Mouse (Mus musculus) gastrocnemius, postnatal 25 days (tissue): ENCODE measurements around the gene Alyref. TPM values are rescaled to one million over a fixed set of nuclear protein-coding genes. Genes with fewer than 3 reads are reported as not detected.

Experiments used
- DNase-seq: peaks from one replicate; pipeline ENCODE4 v3.0.0; 2022
- long read RNA-seq, 2 experiments: library from polyadenylated mRNA; stranded (forward); transcript quantifications; one replicate each; pipeline ENCODE4 v2.0.0; 2021
- total RNA-seq, 2 experiments: library from RNA; stranded (reverse); gene quantifications; 1 replicate in 1 of 2; 2 replicates in 1 of 2; pipeline ENCODE4 v1.2.3; 2021

The Alyref gene
- total RNA-seq, result 10 to 100 TPM; 39.1 to 40.5 TPM
- long read RNA-seq, experiment 1, transcript Alyref-201 (6 exons, 3,527 nt), result major isoform, 76 of 82 reads
- long read RNA-seq, experiment 1, partial matches to known transcripts, result 1 of 82 reads
- long read RNA-seq, experiment 1, other reads (novel, unspliced or antisense), result 5 of 82 reads
- long read RNA-seq, experiment 2, transcript Alyref-201 (6 exons, 3,527 nt), result major isoform, 73 of 77 reads
- long read RNA-seq, experiment 2, partial matches to known transcripts, result 1 of 77 reads
- long read RNA-seq, experiment 2, other reads (novel, unspliced or antisense), result 3 of 77 reads

DNA sequence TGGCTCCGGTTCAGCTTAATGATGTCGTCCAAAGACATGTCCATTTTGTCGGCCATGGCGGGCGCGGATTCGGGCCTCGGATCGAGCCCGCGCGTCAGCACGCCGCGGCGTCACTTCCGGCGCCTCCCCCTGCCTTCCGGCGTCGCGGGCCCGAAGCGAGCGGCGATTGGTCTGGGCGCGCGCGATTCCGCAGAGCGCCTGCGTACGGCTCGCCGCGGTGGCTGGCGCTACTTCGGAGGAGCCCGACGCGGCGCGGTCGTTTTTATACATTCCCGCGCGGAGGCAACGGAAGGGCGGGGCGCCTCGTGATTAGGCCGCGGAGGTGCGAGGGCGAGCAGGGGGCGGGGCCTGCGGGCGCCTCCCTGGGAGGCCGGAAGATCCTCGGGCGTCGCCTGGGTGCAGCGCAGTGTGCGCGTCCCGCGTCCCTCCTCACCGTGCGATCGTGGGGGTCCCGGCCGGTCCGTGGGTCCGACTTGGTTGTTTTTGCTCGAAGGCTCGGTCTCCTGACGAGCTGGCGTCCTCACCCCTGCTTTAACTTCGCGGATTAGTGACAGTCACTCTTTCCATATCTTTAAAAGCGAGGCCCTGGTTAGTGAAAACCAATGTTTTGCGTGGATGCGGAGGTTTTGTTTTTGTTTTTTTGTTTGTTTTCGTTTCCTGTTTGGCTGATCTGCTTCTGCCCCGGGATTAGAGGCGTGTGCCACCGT is at the start of gene Alyref, which contains the start of gene Anapc11:
Alyref (minus strand) TSS at position 83 of the 707 bp plus-strand sequence.
Anapc11 (plus strand) TSS at position 139 of the 707 bp plus-strand sequence.
- peak; percentile 94 for DNase-seq

- DNase-seq, result peak; percentile 9
Measured at GRCm38 (mm10) chr11:120647047-120647830, 49.1 kb upstream of the Alyref start.

DNA sequence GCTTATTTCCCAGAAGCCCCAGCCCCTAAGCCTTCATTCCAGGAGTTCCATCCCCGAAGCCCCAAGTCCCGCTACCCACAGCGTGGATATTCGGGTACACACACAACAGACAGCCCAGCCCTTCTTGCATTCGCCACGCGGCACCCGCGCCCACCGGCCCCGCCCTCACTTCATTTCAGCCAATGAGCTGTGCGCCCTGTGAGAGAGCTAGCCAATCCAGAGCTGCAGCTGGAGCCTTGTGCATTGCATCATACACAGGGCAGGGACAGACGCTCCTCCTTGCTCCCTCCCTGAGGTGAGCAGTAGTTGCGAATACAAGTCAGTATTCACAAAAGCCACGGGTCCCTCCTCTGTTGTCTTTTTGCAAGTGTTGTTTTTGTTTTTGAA is 45.4 kb upstream of the Alyref start, which contains the start of gene Pycr1:
Pycr1 (minus strand) TSS at position 169 of the 387 bp plus-strand sequence.
- DNase-seq, result peak; percentile 95

DNA sequence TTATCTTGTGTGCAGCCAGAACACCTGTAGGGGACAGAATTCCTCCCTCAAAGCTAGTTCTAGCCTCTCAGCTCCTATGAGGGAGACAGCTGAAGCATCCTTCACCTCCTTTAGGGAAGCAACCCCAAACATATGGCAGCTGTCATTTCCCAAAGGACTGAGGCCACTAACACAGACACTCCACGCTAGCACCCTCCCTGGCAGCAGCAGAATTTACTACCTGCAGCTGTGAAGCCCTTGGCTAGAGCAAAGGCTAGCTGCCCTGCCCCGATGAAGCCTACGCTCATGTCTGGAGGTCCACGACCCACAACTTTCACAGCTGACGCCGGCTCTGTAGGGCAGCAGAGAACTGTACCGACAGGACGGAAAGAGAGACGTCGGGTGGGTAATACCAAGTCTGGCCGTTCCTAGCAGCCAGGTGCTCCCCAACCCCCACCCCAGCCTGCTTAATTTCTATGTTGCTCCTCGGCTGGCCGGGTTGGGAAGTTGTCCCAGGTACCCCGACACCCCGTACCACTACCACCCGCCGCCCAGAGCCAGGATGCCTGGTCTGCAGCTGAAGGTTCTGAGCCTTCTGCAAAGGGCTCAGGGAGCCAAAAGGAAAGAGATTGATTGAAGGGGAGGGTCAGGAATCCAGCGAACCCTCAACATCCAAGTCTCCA is 44.9 kb upstream of the Alyref start:
- DNase-seq, result no peak

GRCm38 (mm10) chr11:120641869-120642268 is 43.7 kb upstream of the Alyref start:
- DNase-seq, result no peak

DNA sequence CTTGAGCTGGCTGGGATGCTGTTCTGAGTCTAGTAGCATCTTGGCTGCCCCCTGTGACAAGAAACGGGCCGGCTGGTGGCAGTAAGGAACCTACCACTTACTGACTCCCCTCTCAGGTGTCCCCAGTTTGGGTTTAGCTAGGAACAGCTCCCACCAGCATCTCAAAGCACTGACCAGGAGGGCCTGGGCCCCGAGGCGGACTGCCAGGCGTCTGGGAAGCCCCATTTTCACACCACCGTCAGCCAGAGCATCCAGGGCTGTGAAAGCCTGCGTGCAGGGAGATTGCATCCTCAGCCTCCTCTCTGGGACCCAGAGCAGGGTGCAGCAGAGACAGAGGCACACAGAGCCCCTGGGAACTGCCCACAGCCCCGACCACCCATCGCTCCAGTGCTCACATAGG is 43.1 kb upstream of the Alyref start:
- DNase-seq, result no peak

- no peak for DNase-seq
Measured at GRCm38 (mm10) chr11:120634810-120635209, 36.6 kb upstream of the Alyref start.

DNA sequence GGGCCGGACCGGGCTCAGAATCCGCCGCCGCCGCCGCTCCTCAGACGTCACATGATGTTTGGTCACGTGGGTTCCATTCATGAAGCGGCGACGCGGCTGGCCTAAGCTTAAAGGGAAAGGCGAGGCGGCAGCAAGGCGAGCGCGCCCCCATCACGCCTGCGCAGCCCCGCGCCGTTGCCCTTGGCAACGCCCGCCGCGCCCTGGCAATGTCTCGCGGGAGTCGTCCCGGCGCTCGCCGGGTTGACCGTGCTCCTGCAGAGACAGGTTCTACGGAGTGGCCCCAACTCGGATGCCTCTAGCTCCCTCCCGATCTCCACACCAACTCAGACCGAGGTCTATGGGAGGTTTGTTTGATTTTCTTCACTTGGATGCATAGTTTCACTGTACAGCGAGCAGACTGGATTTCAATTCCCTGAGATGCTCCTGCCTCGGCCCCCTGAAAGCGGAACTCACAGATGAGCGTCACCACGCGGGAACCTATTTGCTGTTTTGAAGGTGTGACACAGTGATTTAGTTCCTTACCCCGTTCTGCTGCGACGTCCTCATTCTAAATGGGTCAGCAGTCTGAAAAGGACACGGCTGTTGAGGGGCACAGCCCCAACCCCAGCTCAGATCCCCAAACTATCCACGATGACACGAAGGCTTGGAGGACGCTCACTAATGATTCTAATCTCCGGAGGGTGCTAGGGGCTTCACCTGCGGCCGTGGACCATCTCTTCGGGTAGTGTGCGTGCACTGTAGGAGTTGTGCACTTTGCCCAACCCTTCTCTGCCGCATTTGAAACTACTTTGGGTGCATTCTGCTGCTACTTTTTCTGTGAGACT is 35.6 kb upstream of the Alyref start, which contains the start of gene Mafg:
Mafg (minus strand) TSS at position 81 of the 824 bp plus-strand sequence.
- peak; percentile 94 for DNase-seq

DNA sequence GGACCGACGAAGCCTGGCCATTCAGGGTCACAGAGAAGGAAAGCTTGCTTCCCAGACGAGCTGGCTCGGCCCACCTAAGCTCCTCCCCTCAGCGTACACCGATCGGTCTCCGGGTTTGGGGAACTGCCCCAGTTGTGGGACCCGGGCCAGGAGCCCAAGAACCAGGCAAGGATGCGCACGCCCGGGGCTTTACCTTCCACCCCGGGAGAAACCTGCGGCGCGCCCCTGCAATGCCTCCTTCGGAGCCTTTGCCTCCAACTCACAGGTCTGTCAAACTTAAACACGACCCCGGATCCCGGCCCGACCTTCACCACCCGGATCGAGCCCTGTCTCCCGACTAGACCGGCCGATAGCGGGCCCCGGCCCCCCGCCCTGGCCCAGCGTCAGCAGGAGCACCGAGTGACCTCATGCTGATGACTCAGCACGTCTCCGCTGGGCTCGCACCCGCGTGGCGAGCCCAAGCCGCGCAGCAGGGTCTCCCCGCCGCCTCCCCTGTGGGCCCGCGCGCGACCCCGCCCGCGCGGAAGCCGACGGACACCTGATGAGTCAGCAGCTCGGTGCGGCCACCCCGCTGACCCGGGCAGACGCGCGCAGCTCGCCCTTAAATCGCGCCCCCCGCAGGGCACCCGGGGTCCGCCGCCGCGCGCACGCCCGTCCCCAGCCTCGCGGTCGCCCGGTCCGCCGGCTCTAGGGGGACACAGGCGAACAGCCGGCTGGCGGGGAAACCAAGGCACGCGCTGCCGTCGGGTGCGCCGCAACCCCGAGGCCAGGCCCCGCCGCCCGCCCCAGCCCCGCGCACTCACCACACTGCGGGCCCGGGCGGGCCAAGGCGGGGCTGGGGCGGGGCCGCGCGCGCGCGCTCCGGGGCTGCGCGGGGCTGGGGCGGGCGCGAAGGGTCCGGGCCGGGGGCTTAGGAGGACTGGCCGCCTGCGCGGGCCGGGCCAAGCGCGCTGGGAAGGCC is 34.7 kb upstream of the Alyref start:
- DNase-seq, result peak; percentile 79

DNA sequence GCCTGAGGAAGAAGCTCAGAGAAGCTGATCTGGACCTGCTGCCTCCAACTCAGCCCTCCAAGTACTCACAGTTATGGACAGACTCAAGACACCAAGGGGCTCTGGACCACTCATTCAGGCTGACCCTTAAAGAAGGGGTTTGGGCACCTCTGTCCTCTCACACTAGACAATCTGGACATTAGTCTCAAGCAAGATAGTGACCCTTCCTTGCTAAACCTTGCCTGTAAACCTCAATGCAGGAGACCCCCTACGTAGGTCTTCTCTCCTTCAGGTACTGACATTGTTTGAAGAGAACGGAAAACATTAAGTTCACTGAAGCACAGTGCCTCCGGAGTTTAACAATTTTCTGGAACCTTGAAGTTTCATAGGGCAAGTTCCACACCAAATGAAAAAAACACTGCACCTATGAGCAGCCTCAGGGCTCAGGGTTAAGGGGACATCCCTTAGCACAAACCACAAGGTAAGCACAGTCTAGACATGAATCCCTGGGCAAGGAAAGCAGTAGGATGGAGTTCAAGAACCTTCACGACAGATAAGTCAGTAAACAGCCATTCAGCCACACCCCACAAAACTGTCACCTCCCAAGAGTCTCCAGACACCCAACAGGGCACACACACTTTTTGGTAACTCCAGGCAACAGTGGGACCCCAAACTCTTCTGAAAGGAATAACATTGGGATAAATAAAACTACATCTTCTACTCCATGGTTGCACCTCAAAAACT is 33.7 kb upstream of the Alyref start:
- DNase-seq, result no peak

DNA sequence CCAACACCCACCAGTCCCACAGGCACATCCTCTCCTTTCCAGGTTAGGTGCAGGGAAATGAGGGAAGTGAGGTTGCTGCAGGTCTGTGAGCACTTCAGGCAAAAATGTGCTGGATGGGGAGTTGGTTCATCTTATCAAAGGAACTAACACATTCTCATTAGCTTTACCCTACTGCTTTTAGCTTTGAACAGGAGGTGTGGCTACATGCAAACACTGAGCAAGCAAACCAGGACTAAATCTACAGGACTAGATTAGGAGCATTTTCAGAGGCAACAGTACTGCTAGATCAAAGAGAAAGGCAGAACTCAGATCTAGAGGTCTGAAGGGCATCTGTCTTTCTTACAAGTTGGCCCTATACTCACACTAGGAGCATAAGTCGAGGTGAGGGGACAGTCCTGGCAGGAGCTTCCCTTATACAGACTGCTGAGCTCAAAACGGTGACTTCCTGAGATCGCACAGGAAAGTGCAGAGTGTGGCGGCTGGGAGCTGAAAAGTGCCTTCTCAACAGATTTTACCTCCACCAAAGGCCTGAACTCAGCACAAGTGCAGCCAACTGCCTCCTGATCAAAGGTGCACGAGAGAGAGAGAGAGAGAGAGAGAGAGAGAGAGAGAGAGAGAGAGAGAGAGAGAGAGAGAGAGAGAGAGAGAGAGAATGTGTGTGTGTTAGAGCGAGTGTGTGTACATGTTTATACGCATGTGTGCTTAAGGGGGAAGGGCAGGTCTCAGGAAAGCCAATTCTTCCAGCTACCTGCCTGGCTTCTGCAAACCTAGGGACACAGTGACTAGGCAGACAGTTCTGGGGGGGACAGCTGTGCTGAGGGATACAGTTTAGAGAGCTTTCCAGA is 32.9 kb upstream of the Alyref start:
- DNase-seq, result no peak

- no peak for DNase-seq
Measured at GRCm38 (mm10) chr11:120630401-120630871, 32.3 kb upstream of the Alyref start.

DNA sequence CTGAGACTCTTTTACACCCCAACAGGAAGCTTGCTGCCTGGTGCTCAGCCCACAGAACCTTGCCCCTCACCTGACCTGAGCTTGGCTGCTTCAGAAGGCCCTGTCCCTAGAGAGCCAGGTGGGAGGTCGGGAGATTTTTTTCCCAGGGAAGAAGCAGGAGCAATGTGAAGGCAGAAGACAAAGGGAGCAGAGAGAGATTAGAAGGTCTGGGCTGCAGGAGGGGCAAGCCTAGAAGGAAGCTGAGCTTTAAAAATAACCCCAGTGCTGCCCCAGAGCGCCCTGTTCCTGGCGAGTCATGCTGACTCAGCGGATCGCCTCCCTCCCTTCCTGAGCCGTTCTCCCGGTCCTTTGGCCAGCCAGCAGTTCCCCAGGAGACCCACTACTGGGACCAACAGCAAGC is 31.7 kb upstream of the Alyref start:
- peak; percentile 72 for DNase-seq

GRCm38 (mm10) chr11:120629341-120629730 is 31.2 kb upstream of the Alyref start:
- DNase-seq, result peak; percentile 56

- peak; percentile 15 for DNase-seq
Measured at GRCm38 (mm10) chr11:120628601-120629340, 30.6 kb upstream of the Alyref start.

DNA sequence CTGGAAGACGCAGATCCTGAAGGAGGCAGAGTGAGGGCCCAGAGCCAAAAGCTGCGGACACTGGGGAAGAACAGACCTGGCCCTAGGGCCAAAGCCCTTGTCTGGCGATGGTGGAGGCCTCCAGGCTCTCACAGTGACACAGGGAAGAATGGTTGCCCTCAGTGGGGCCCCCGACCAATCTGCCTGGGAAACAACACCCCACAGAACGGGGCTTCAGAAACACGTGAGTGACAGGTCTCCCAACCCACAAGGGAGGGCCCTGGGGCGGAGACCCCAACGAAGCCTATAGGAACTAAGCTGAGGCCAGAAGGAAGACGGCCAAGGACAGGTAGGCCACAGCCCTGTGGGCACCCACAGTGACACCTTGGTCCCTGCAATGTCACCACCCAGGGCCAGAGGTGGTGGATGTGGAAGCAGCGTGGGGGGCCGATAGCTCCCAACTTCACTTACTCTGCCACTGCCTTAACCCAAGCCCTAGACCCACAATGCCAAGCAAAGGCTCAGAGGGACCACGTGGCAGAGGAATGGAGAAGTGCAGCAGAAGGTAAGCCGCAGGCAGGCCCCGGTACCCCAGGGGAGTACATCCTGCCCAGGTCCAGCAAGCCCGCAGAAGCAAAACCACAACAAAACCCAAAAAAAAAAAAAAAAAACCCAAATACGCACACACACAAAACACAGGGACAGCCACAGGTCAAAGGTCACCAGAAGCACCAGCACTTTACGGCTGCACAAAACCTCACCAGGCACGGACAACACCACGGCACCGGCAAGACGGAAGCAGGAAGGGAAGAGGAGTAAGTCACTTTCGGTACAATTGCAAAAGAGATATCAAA is 29.5 kb upstream of the Alyref start:
- no peak for DNase-seq
